Mouse (Mus musculus): ENCODE results near the gene Trabd2b. TPM values are rescaled to one million over a fixed set of nuclear protein-coding genes. Genes with fewer than 3 reads are reported as not detected.

The Trabd2b gene
- total and polyA plus RNA-seq, 3 experiments: 29.1 to 69.8 (median 60.1) TPM

GRCm38 (mm10) chr4:114647689-114648088 lies 241.2 kb downstream of the Trabd2b start:
- H3K36me3 ChIP-seq (ENCODE audit: control insufficient read depth, insufficient read depth, low read length): no peaks in the 10 kb centered on the region
- no peak overlapping the region for H3K9ac ChIP-seq (ENCODE audit: low read depth, low read length)
- no peaks in the 10 kb centered on the region for H3K27me3 ChIP-seq (ENCODE audit: control insufficient read depth, insufficient read depth, low read length)
- WGBS: 10% methylated on average over 4 of the region's 4 CpGs
- DNase-seq: peak; percentile 60 to 84
- TF ChIP-seq CTCF (IDR thresholded peaks at IDR 0.05) (peak; percentile 93), EP300 (IDR thresholded peaks at IDR 0.05; ENCODE audit: insufficient read depth, low read depth, low read length) (peak; percentile 62; the same call in 1 of the 2 replicates), POLR2A (IDR thresholded peaks at IDR 0.05; ENCODE audit: insufficient read depth, low read depth, low read length) (no peak)
- intact Hi-C loops (cut with DNase I): loop anchor here (1.0 kb wide), 1 partner anchor 300 kb away; no protein-coding TSS in a partner anchor
- no peaks in the 10 kb centered on the region for H3K4me1 ChIP-seq (ENCODE audit: control insufficient read depth, insufficient read depth, low read length)
- H3K4me3 ChIP-seq: no peak overlapping the region
- H3K79me2 ChIP-seq (replicated peaks; ENCODE audit: control insufficient read depth, insufficient read depth, low read length): no peaks in the 10 kb centered on the region
- no peak overlapping the region for H3K27ac ChIP-seq

- intact Hi-C loops (cut with DNase I): no loop called here
- Histone ChIP-seq H3K36me3 (ENCODE audit: control insufficient read depth, insufficient read depth, low read length) (no peaks in the 10 kb centered on the region), H3K4me1 (ENCODE audit: control insufficient read depth, insufficient read depth, low read length) (no peaks in the 10 kb centered on the region), H3K79me2 (replicated peaks; ENCODE audit: control insufficient read depth, insufficient read depth, low read length) (no peaks in the 10 kb centered on the region), H3K27ac (no peak overlapping the region), H3K9ac (ENCODE audit: low read depth, low read length) (no peak overlapping the region), H3K27me3 (ENCODE audit: control insufficient read depth, insufficient read depth, low read length) (no peaks in the 10 kb centered on the region), H3K4me3 (no peak overlapping the region)
- TF ChIP-seq EP300 (IDR thresholded peaks at IDR 0.05; ENCODE audit: insufficient read depth, low read depth, low read length) (no peak), POLR2A (IDR thresholded peaks at IDR 0.05; ENCODE audit: insufficient read depth, low read depth, low read length) (no peak), CTCF (IDR thresholded peaks at IDR 0.05) (no peak)
- DNase-seq: no peak
- WGBS: 36% methylated on average over 28 of the region's 28 CpGs
Observed at GRCm38 (mm10) chr4:114648532-114649074, 242.1 kb downstream of the Trabd2b start.

GRCm38 (mm10) chr4:114650551-114650950 lies 244.0 kb downstream of the Trabd2b start:
- H3K36me3 ChIP-seq (ENCODE audit: control insufficient read depth, insufficient read depth, low read length): no peaks in the 10 kb centered on the region
- H3K27me3 ChIP-seq (ENCODE audit: control insufficient read depth, insufficient read depth, low read length): no peaks in the 10 kb centered on the region

GRCm38 (mm10) chr4:114651007-114651406 lies 244.5 kb downstream of the Trabd2b start:
- WGBS: 70% methylated on average over 3 of the region's 3 CpGs

More at GRCm38 (mm10) chr4:114650551-114650950, 244.0 kb downstream of the Trabd2b start:
- H3K27ac ChIP-seq: no peak overlapping the region
- no peak overlapping the region for H3K9ac ChIP-seq (ENCODE audit: low read depth, low read length)
- intact Hi-C loops (cut with DNase I): no loop called here
- no peak for DNase-seq
- 78% methylated on average over 6 of the region's 6 CpGs for WGBS
- H3K4me3 ChIP-seq: no peak overlapping the region
- TF ChIP-seq EP300 (IDR thresholded peaks at IDR 0.05; ENCODE audit: insufficient read depth, low read depth, low read length): no peak
- TF ChIP-seq POLR2A (IDR thresholded peaks at IDR 0.05; ENCODE audit: insufficient read depth, low read depth, low read length): no peak
- TF ChIP-seq CTCF (IDR thresholded peaks at IDR 0.05): no peak
- no peaks in the 10 kb centered on the region for H3K4me1 ChIP-seq (ENCODE audit: control insufficient read depth, insufficient read depth, low read length)
- H3K79me2 ChIP-seq (replicated peaks; ENCODE audit: control insufficient read depth, insufficient read depth, low read length): no peaks in the 10 kb centered on the region

GRCm38 (mm10) chr4:114651606-114652005 lies 245.1 kb downstream of the Trabd2b start:
- Histone ChIP-seq H3K4me3 (no peak overlapping the region), H3K79me2 (replicated peaks; ENCODE audit: control insufficient read depth, insufficient read depth, low read length) (no peaks in the 10 kb centered on the region), H3K9ac (ENCODE audit: low read depth, low read length) (no peak overlapping the region), H3K36me3 (ENCODE audit: control insufficient read depth, insufficient read depth, low read length) (no peaks in the 10 kb centered on the region), H3K27ac (no peak overlapping the region), H3K27me3 (ENCODE audit: control insufficient read depth, insufficient read depth, low read length) (no peaks in the 10 kb centered on the region), H3K4me1 (ENCODE audit: control insufficient read depth, insufficient read depth, low read length) (no peaks in the 10 kb centered on the region)
- TF ChIP-seq POLR2A (IDR thresholded peaks at IDR 0.05; ENCODE audit: insufficient read depth, low read depth, low read length): no peak
- TF ChIP-seq EP300 (IDR thresholded peaks at IDR 0.05; ENCODE audit: insufficient read depth, low read depth, low read length): no peak
- no peak for TF ChIP-seq CTCF (IDR thresholded peaks at IDR 0.05)
- DNase-seq: peak in 1 of 2 experiments; percentile 54
- intact Hi-C loops (cut with DNase I): no loop called here
- WGBS: 55% methylated on average over 5 of the region's 5 CpGs

More at GRCm38 (mm10) chr4:114651007-114651406, 244.5 kb downstream of the Trabd2b start:
- DNase-seq: no peak
- H3K27me3 ChIP-seq (ENCODE audit: control insufficient read depth, insufficient read depth, low read length): no peaks in the 10 kb centered on the region
- H3K9ac ChIP-seq (ENCODE audit: low read depth, low read length): no peak overlapping the region
- no peaks in the 10 kb centered on the region for H3K36me3 ChIP-seq (ENCODE audit: control insufficient read depth, insufficient read depth, low read length)
- intact Hi-C loops (cut with DNase I): no loop called here
- no peak overlapping the region for H3K27ac ChIP-seq
- TF ChIP-seq EP300 (IDR thresholded peaks at IDR 0.05; ENCODE audit: insufficient read depth, low read depth, low read length): no peak
- no peak for TF ChIP-seq CTCF (IDR thresholded peaks at IDR 0.05)
- no peak for TF ChIP-seq POLR2A (IDR thresholded peaks at IDR 0.05; ENCODE audit: insufficient read depth, low read depth, low read length)
- no peak overlapping the region for H3K4me3 ChIP-seq
- H3K79me2 ChIP-seq (replicated peaks; ENCODE audit: control insufficient read depth, insufficient read depth, low read length): no peaks in the 10 kb centered on the region
- no peaks in the 10 kb centered on the region for H3K4me1 ChIP-seq (ENCODE audit: control insufficient read depth, insufficient read depth, low read length)

- TF ChIP-seq EP300 (IDR thresholded peaks at IDR 0.05; ENCODE audit: insufficient read depth, low read depth, low read length) (no peak), POLR2A (IDR thresholded peaks at IDR 0.05; ENCODE audit: insufficient read depth, low read depth, low read length) (no peak), CTCF (IDR thresholded peaks at IDR 0.05) (no peak)
- 59% methylated on average over 4 of the region's 4 CpGs for WGBS
- intact Hi-C loops (cut with DNase I): no loop called here
- Histone ChIP-seq H3K9ac (ENCODE audit: low read depth, low read length) (no peak overlapping the region), H3K36me3 (ENCODE audit: control insufficient read depth, insufficient read depth, low read length) (no peaks in the 10 kb centered on the region), H3K27ac (no peak overlapping the region), H3K27me3 (ENCODE audit: control insufficient read depth, insufficient read depth, low read length) (no peaks in the 10 kb centered on the region), H3K79me2 (replicated peaks; ENCODE audit: control insufficient read depth, insufficient read depth, low read length) (no peaks in the 10 kb centered on the region), H3K4me1 (ENCODE audit: control insufficient read depth, insufficient read depth, low read length) (no peaks in the 10 kb centered on the region), H3K4me3 (no peak overlapping the region)
- no peak for DNase-seq
Observed at GRCm38 (mm10) chr4:114652400-114652799, 245.9 kb downstream of the Trabd2b start.

All from heart, adult 2 months (tissue).